Mouse (Mus musculus): ENCODE measurements around the gene Ogfod2.

GRCm38 (mm10) chr5:124112531-124112930 is 434 bp downstream of the Ogfod2 start:
- no peak for TF ChIP-seq CTCF (IDR thresholded peaks at IDR 0.05; ENCODE audit: borderline replicate concordance, extremely low read depth, insufficient read depth, insufficient read length)
- no peak for TF ChIP-seq POLR2A (IDR thresholded peaks at IDR 0.05; ENCODE audit: borderline replicate concordance, extremely low read depth, insufficient read depth, insufficient read length, poor library complexity, severe bottlenecking)

Data from brain, embryonic 14.5 days (tissue).